Mouse (Mus musculus) cerebellum, adult 9-10 months (tissue): ENCODE measurements at regions not wholly inside any gene's neighbourhood (a gene's known extent, or its start where the extent isn't known, plus 50 kb on each side); places are given as distances from the start of the nearest gene placed in this dataset.
A peak's percentile ranks its signal among the peaks of the same experiment; 100 is the strongest.
"Not testable (repeated sequence)": the region's sequence is repeated elsewhere in the genome, so short reads cannot be mapped to it uniquely, and the experiment has no call there.

Source experiments
- DNase-seq: peaks from one replicate; pipeline ENCODE4 v3.0.0; 2022

DNA sequence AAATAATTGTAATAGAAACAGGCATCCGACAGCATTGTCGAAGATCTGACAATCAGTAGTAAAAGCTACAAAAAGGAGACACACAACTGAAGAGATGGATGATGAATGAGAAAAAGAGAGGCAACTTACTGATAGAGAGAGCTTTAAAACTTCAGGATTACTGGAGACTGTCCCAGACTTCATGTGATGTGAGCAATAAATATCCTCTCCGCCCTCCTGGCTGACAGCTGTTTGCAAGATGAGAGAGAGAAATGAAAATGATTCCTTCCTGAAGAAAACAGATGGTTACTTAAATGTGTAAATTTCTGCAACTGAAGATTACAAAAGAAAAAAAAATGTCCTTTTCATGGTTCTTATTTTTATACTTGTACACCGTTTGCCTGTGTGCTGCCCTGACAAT is 306.7 kb upstream of the Ncam2 start:
- no peak for DNase-seq

GRCm38 (mm10) chr16:80920711-80921279 is 279.7 kb upstream of the Ncam2 start:
- no peak for DNase-seq

DNA sequence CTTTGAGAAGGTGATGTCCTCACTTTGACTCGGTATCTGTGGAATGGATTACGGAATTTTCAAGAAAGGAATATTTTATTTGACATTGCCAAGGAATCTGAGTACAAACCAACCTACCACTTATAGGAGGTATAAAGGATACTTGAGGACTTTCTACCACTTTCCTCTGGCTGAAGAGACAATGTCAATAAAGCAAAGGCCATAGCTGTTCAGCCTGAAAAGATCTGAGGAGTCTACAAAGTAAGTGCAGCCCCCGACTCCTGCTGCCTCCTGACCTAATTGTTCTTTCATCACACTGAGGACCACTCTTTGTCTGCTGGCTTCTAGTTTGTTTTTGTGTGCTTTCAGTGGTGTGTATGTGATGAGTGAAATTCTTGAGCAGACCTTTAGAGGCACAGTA is 269.5 kb upstream of the Ncam2 start:
- DNase-seq = no peak

DNA sequence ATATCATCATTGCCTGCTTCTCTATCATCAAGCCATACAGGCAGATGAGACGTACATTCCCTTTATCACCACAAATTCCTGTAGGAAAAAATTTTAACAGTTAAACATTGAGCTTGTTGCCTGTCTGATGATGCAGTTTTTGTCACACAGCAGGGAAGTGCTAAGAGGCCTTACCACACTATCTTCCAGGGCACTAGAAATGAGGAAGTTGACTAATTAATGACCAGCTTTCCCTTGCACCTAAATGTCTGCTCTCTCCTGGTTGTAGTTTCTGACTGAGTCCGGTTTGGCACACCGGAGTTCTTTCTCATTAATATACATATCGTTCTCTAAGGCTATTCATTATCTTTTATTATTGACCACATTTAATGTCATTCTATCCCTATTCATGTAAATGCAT is 269.0 kb upstream of the Ncam2 start:
- DNase-seq = no peak

GRCm38 (mm10) chr16:80935741-80936140 is 264.8 kb upstream of the Ncam2 start:
- DNase-seq = no peak

GRCm38 (mm10) chr16:80962141-80962540 is 238.4 kb upstream of the Ncam2 start:
- DNase-seq = no peak

DNA sequence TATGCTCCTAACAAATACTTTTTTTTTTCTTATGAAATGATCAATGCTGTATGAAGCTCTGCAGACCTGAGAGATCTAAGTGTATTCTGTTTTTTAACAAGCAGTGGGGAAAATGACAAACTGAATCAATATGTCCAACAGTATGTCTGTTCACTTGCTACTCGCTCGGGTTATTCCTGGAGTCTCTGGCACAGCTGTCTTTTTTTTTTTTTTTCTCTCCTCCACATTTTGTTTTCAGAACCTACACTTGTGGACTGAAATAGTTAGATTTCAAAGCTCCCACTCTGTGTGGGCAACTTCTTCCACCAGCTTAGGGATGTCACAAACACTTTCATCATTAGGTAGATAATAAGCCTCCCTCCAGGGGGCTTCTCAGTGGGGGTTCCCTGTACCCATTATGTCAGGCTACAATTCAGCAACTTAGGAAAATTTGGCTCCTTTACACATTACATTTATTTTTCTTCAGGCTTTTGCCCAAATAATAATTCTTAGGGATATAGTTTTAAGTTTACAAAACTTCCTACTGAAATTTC is 218.9 kb upstream of the Ncam2 start:
- DNase-seq = no peak

DNA sequence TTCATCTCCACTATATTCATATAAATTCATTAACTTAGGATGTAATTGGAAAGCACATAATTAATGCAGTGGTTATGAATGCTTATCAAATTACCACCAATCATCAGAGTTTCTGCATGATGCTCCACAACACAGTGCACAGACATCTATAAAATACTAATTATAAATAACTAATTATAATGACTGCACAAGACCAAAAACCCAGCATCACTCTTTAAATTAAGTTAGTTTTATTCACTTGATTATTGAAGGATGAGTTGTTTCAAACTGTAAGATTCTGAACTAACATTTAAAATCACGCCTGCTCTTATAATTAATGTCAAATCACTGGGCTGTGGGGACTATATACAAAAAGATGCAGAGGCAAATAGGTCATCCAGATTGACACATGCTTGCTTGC is 212.7 kb upstream of the Ncam2 start:
- no peak for DNase-seq

DNA sequence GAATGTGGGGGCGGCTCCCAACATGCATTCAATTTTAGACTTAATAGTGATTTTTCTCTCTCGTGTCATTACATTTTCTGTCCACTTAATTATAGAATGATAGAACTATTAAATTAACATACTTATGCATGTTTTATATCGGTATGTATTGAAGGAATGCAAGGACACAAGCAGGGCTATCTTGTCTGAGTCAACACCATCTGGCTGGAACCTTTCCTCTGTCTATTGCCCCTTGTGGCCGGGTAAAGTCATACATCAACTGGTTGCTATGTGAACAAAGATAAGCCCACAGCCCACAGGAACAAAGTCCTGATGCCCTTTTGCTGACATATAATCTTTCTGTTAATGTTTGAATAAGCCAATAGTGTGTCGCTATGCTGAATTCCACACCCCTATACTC is 163.7 kb upstream of the Ncam2 start:
- DNase-seq = not testable (repeated sequence)

GRCm38 (mm10) chr16:81041262-81041661 is 159.2 kb upstream of the Ncam2 start:
- no peak for DNase-seq

- no peak for DNase-seq
Measured at GRCm38 (mm10) chr16:81045686-81046085, 154.8 kb upstream of the Ncam2 start.

DNA sequence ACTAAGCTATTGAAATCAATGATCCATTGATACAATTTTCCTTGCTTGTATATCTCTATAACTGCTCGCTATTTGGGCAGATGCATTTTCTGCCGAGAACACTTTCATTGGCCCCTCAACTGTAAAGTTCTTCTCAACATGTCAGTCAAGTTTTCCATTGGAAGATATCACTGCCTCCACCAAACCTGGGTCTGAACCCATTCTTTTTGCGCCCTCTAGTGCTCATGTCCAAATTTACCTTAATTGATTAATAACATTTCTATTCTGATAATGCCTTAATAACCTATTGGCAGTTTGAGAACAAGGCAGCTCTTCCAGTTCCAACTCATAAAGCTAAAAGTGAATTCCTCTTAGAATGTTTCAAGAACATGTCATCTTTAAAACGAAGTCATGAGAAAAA is 132.2 kb upstream of the Ncam2 start:
- DNase-seq = peak; percentile 3
